21 mouse cellular contexts compared by ENCODE assay signal in the genomic region with DNA sequence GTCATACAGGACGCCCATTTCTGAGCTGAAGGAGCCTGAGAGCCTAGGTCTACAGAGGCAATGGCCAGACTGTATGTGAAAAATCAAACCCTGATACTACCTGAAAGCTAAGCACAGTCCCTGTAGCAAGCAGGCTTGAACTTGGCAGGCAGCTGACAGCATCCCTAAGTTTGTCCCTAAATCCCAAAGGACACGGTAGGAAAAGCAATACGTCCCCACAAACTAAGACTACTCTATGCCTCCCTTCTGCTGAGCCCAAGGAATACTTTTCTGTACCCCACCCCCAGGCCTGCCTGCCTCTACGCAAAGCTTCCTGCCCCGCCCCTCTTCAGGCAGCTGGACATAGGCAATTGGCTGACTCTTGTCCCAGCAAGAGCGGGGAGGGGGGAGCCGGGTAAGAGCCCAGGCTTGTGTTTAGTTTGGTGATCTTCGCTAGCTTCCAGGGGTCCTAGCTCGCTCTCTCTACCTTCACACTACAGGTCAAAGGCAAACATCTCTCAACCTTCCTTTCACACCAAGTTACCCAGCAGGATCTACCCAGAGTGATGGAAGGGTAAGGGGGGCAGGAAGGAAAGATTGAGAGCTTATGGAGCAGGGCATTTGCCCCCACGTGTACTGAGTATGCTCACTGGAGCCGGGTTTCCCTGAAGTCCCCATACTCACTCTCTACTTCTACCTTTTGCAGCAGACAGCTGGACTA. TPM values are rescaled to one million over a fixed set of nuclear protein-coding genes. Genes with fewer than 3 reads are reported as not detected.
DNase-seq lines count a peak whose midpoint lies in the region; ATAC-seq lines count a peak whose summit lies in the region.
"Had no signal": no experiment of that assay in that cellular context is flagged by ENCODE, and none has a peak within 500 bp of the region (broad histone marks: within the 10 kb centered on the region; RNA-seq: fewer than 3 reads in every experiment).

No protein-coding gene starts in this region.

- H3K36me3 ChIP-seq in kidney, embryonic 15.5 days = no peaks in the 10 kb centered on the region
- H3K36me3 ChIP-seq in limb, embryonic 10.5 days = no peaks in the 10 kb centered on the region
- H3K36me3 ChIP-seq: midbrain, embryonic 12.5 days had no signal

- H3K9me3 ChIP-seq in kidney, embryonic 15.5 days (replicated peaks) = no peaks in the 10 kb centered on the region
- no peaks in the 10 kb centered on the region for H3K9me3 ChIP-seq in limb, embryonic 10.5 days (replicated peaks)
- H3K9me3 ChIP-seq: midbrain, embryonic 12.5 days had no signal

- H3K27ac ChIP-seq in kidney, embryonic 15.5 days = no peak overlapping the region
- no peak overlapping the region for H3K27ac ChIP-seq in limb, embryonic 10.5 days
- H3K27ac ChIP-seq: midbrain, embryonic 12.5 days had no signal

- 11% methylated on average over 11 of the region's 11 CpGs for WGBS in kidney, embryonic 15.5 days
- WGBS in limb, embryonic 10.5 days = 7% methylated on average over 11 of the region's 11 CpGs

- no peak for ATAC-seq in kidney, embryonic 15.5 days (replicated peaks; ENCODE audit: low FRiP score)
- ATAC-seq in inflammation-experienced regulatory T-cells, adult 6 months = no peak
- ATAC-seq: intestine, embryonic 16.5 days; liver, postnatal 0 days had no signal

- H3K27me3 ChIP-seq in kidney, embryonic 15.5 days = peaks cover 82% of the 10 kb centered on the region
- H3K27me3 ChIP-seq in limb, embryonic 10.5 days (ENCODE audit: low read depth, poor library complexity, severe bottlenecking) = peaks cover 67% of the 10 kb centered on the region

- no peak for DNase-seq in kidney, adult 18-20 months
- DNase-seq in urinary bladder, postnatal 4 days (ENCODE audit: low spot score in 2 of 2) = peak; percentile 37 to 55
- DNase-seq in urinary bladder, adult 2 months (ENCODE audit: low spot score) = no peak
- DNase-seq in limb, embryonic 10.5 days (ENCODE audit: low spot score) = peak; percentile 53
- peak; percentile 37 for DNase-seq in testis, postnatal 14 days (ENCODE audit: low spot score)
- DNase-seq in gastrocnemius, adult 8-10 months (ENCODE audit: low spot score in 2 of 2) = no peak
- DNase-seq: cerebellum, adult 11-12 months; heart, postnatal 4 days; liver, postnatal 0 days; right cerebral cortex, postnatal 25 days; thymus, postnatal 14 days had no signal

- 0 out of 2 replicates have a peak overlapping the region, but pooled peaks have one; percentile 9 for H3K4me2 ChIP-seq in kidney, embryonic 15.5 days
- H3K4me2 ChIP-seq: midbrain, embryonic 12.5 days had no signal

- peaks cover 20% of the 10 kb centered on the region for H3K4me1 ChIP-seq in kidney, embryonic 15.5 days
- H3K4me1 ChIP-seq in limb, embryonic 10.5 days = peaks cover 51% of the 10 kb centered on the region

- H3K9ac ChIP-seq in kidney, embryonic 15.5 days = no peak overlapping the region
- H3K9ac ChIP-seq: liver, postnatal 0 days; midbrain, embryonic 12.5 days had no signal

- no peak overlapping the region for H3K4me3 ChIP-seq in kidney, embryonic 15.5 days (replicated peaks)
- peak overlapping the region; percentile 19; the same call in 1 of the 2 replicates for H3K4me3 ChIP-seq in limb, embryonic 10.5 days
- H3K4me3 ChIP-seq: erythroblast, embryonic 14.5 days; midbrain, embryonic 12.5 days had no signal

RNA-seq across cellular contexts. Expression of a gene that starts 1.3 kb away (rescaled TPM):
- polyA plus RNA-seq in kidney, embryonic 15.5 days (2015; fragmentation: Nextera tagmentation; extraction: Ambion mirVana) = not detected in 2 replicates
- polyA plus RNA-seq in urinary bladder, adult 2 months (2012; rRNA removed) = 0.15 TPM in 1 of 2 replicates, not detected in the other
- polyA plus RNA-seq in limb, embryonic 10.5 days (2016; fragmentation: Nextera tagmentation; extraction: Ambion mirVana) = 0.48 and 1.0 TPM in 2 replicates
- polyA plus RNA-seq in inflammation-experienced regulatory T-cells, adult 6 months (2017; shearing (Covaris generic)) = not detected
- total RNA-seq in gastrocnemius, adult 8-10 months (2022) = under 1 TPM in 1 of 4 experiments, not detected in 3; 0.58 TPM
- total RNA-seq: common myeloid progenitor, adult 5-6 weeks; heart, adult 8-10 months; heart, postnatal 4 days; MEL had no signal
- polyA plus RNA-seq: erythroblast, embryonic 14.5 days; liver, postnatal 0 days; midbrain, embryonic 12.5 days had no signal

RNA-seq across cellular contexts. Expression of a gene that starts 9.4 kb away (rescaled TPM):
- not detected in 2 replicates for polyA plus RNA-seq in kidney, embryonic 15.5 days (2015; fragmentation: Nextera tagmentation; extraction: Ambion mirVana)
- not detected in 2 replicates for polyA plus RNA-seq in urinary bladder, adult 2 months (2012; rRNA removed)
- polyA plus RNA-seq in limb, embryonic 10.5 days (2016; fragmentation: Nextera tagmentation; extraction: Ambion mirVana) = not detected in 2 replicates
- polyA plus RNA-seq in inflammation-experienced regulatory T-cells, adult 6 months (2017; shearing (Covaris generic)) = not detected
- total RNA-seq in gastrocnemius, adult 8-10 months (2022) = not detected
- total RNA-seq: common myeloid progenitor, adult 5-6 weeks; heart, adult 8-10 months; heart, postnatal 4 days; layer of hippocampus, postnatal 10 days; left cerebral cortex, postnatal 36 days; MEL had no signal
- polyA plus RNA-seq: erythroblast, embryonic 14.5 days; intestine, embryonic 16.5 days; liver, postnatal 0 days; midbrain, embryonic 12.5 days had no signal

RNA-seq across cellular contexts. Expression of a gene that starts 27.1 kb away (rescaled TPM):
- polyA plus RNA-seq in kidney, embryonic 15.5 days (2015; fragmentation: Nextera tagmentation; extraction: Ambion mirVana) = not detected in 2 replicates
- polyA plus RNA-seq in urinary bladder, adult 2 months (2012; rRNA removed) = not detected in 2 replicates
- not detected in 2 replicates for polyA plus RNA-seq in limb, embryonic 10.5 days (2016; fragmentation: Nextera tagmentation; extraction: Ambion mirVana)
- under 1 TPM in 1 of 3 experiments, not detected in 2; 0.05 TPM for polyA plus RNA-seq in inflammation-experienced regulatory T-cells, adult 6 months (2017; shearing (Covaris generic))
- total RNA-seq in gastrocnemius, adult 8-10 months (2022) = not detected
- total RNA-seq: common myeloid progenitor, adult 5-6 weeks; heart, adult 8-10 months; heart, postnatal 4 days; layer of hippocampus, postnatal 10 days; MEL had no signal
- polyA plus RNA-seq: erythroblast, embryonic 14.5 days; intestine, embryonic 16.5 days; liver, postnatal 0 days; midbrain, embryonic 12.5 days had no signal

RNA-seq across cellular contexts. Expression of a gene that starts 49.6 kb away (rescaled TPM):
- 80.4 and 83.9 TPM in 2 replicates for polyA plus RNA-seq in kidney, embryonic 15.5 days (2015; fragmentation: Nextera tagmentation; extraction: Ambion mirVana)
- polyA plus RNA-seq in urinary bladder, adult 2 months (2012; rRNA removed) = 62.0 and 76.2 TPM in 2 replicates
- polyA plus RNA-seq in limb, embryonic 10.5 days (2016; fragmentation: Nextera tagmentation; extraction: Ambion mirVana) = 94.5 and 108 TPM in 2 replicates
- polyA plus RNA-seq in inflammation-experienced regulatory T-cells, adult 6 months (2017; shearing (Covaris generic)) = 10 to 100 TPM; 60.7 to 78.9 (median 72.4) TPM
- 10 to 100 TPM; 36.4 to 47.4 (median 42.7) TPM for total RNA-seq in gastrocnemius, adult 8-10 months (2022)

Comparison
In these comparisons a context has a peak if more than half of its experiments do, and no peak if none do; other contexts are left out.
1. DNase-seq: peak in urinary bladder, postnatal 4 days (2 of 2), limb, embryonic 10.5 days (single experiment) and testis, postnatal 14 days (single experiment); none in kidney, adult 18-20 months (single experiment), urinary bladder, adult 2 months (single experiment) and gastrocnemius, adult 8-10 months (0 of 2).